Mouse (Mus musculus): Measurements from ENCODE around the gene Hdgfl3.

Hdgfl3 gene

DNA sequence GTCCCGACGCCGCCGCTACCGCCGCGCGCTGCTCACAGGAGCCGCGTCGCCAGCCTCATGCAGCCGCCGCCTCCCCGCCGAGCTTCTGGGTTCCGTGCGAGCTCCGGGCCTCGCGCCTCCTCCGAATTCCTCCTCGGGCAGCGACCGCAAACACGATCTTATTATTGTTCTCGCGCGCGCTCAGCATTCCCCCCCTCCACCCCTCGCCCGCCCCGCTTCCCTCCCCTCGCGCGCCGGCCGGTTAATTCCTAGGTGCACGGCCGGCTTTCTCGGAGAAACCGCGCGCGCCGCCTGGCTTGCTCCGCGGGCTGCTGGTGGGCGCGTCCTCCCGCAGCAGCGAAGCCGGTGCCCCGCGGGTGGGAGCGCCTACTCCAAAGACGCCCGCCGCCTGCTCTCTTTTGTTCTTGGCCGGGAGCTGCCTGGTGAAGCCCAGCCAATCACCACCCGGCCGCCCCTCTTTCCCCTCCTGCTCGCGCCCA lies at the start of gene Hdgfl3:
Hdgfl3 (minus strand) TSS at position 207 of the 479 bp plus-strand sequence.
- peak; percentile 76 for DNase-seq

GRCm38 (mm10) chr7:81983651-81984050 lies 49.4 kb upstream of the Hdgfl3 start:
- no peak for DNase-seq

- no peak for DNase-seq
These were observed 44.0 kb upstream of the Hdgfl3 start for GRCm38 (mm10) chr7:81978304-81978703.

GRCm38 (mm10) chr7:81974616-81975015 lies 40.3 kb upstream of the Hdgfl3 start:
- no peak for DNase-seq

GRCm38 (mm10) chr7:81973939-81974338 lies 39.7 kb upstream of the Hdgfl3 start:
- DNase-seq: no peak

DNA sequence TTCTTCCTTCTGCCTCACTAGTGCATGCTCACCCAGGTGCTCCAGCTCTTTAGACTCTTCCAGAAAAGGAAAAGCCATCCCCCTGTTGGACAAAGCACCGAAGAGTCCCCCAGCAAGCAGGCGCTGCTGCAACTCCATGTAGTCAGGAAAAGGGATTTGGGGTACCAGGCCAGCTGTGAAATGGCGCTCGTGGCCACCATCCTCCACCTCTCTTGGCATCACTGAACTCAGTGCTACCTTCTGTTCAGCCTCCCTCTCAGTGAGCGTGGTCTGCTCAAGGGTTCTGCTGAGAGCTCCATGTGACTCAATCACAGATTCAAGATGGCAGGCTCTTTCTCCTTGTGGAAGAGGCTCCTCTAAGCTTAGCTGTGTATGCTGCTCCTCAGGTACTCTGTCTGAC lies 39.1 kb upstream of the Hdgfl3 start:
- no peak for DNase-seq

DNA sequence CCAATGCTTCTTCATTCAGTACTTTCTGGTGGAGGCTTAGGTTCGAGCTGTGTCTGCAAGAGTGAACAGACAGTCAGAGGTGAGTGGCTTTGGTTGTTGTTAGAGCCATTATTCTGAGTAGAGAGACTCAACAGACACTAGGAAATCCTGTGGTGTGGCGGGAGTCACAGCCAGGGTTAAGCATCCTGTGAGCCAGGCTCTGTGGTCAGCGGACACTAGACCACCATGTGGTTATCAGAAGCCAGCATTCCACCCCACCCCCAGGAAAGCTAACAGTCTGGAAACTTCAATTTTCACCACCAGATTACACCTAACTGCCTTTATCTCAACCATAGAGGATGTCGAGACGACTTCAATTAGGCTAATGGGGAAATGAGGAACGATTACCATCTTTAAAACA lies 34.7 kb upstream of the Hdgfl3 start:
- DNase-seq: no peak

GRCm38 (mm10) chr7:81968451-81968850 lies 34.2 kb upstream of the Hdgfl3 start:
- DNase-seq: no peak

DNA sequence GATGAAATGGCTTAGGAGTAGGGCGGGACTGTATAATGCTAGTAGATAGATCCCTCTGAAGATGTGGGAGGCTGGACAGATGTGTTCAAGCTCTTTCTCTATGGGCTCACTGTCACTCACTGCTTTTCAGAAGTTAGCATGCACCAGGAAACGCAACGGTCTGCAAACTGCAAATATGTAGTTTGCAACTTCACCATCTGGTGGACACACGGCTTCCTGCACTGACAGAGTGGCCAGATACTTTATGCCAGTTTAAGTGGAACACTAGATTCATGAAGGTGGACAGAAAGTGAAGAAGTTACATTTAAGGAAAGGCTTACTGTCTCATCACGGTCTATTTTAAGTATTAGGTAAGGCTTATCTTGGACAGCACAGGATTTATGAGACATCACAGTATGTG lies 31.9 kb upstream of the Hdgfl3 start:
- no peak for DNase-seq

DNA sequence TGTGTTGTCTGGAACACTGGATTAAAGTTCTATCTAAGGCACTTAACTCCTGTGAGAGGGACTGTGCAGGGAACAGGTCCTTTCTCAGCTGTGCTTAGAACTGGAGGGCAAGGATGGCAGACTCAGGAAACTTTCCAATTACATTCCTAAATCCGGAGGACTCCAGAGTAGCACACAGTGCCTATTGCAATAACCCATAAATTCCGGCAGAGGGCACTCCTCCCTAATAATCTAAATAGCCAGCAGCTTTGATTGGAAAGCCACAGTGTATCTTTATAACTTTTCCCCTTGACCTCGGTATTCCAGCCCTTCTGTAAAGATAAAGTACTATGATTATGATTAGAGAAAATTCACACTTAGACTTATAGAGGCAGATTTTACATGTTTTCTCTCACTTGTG lies 25.4 kb upstream of the Hdgfl3 start:
- DNase-seq: peak; percentile 16

DNA sequence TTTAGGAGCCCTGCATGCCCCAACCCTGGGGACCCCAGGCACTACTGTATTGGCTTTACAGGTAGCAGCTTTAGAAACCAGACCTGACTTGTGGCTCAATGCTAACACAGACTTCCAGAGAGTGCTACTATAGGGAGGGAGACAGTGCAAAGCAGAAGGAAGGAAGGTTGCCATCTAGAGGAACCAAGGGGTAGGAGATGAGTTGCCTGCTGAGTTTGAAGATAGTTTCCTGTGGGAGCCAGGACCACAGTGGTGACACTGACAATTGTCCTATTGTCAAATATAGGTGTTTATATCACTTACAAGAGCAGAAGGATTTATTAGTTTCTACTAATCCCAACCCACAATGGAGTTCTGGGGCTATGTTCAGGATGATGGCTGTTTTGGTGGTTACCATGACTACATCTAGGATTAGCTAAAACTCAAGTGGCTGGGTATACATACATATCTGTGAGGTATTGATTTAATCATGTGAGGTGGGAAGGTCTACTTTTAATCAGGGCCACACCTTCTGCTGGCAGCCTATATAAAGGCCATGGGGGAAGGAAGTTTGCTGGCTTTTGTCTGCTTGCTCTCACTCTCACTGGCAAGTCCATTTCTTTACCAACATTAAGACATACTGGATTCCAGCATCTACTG lies 20.1 kb upstream of the Hdgfl3 start:
- peak; percentile 13 for DNase-seq

DNA sequence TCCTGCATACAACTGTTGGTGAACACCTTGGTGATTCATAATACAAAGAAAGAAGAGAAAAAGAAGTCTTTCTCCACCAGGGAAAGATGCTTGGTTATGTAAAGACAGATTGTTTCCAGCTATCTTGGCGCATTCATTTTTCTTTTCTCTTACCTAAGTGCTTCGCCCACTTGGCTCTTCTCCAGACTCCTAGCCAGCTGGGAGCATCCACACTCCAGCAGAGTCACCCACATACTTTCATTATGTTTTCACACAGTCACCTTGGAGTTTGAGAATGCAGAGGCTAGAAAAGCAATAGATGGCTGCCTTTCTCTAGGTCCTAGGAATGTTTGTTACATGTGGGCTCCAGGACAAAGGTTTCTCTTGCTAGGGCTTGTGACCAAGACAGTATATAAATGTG lies 16.2 kb upstream of the Hdgfl3 start:
- DNase-seq: no peak

DNA sequence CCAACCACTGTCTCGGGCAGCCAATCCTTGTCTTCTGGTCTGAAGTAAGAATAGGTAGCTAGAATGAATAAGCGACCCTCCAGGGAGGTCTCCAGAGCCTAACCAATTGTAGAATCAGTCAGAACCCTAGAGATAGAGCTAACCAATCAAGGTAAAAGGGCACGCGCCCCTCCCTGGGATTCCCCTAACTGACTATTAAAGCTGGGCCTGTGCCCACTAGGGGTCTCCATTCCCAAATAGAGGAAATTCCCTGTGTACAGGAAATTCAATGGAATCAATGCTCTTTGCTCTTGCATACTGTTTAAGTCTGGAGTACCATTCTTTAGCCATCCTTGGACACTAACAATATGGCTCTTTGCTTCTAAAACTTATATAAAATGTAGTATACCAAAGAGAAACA lies 11.1 kb upstream of the Hdgfl3 start:
- DNase-seq: no peak

DNA sequence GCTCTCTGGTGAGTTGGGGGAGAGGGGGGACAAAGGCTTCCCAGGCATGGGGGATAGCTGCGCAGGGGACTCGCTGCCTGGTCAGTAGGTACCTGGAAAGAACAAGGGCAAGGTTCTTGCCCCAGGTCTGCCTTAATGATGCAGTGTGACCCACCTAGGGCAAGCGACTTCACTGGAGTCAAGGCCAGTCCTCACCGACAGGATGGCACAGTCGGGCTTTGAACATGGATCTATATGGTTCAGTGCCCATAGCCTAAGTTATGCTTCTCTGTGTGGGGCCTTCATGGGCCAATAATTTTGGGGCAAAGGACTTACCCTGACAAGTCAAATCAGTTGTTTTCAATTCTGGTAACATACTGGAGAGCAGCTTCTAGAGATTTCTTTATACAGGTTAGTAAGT lies 533 bp upstream of the Hdgfl3 start:
- DNase-seq: no peak

DNA sequence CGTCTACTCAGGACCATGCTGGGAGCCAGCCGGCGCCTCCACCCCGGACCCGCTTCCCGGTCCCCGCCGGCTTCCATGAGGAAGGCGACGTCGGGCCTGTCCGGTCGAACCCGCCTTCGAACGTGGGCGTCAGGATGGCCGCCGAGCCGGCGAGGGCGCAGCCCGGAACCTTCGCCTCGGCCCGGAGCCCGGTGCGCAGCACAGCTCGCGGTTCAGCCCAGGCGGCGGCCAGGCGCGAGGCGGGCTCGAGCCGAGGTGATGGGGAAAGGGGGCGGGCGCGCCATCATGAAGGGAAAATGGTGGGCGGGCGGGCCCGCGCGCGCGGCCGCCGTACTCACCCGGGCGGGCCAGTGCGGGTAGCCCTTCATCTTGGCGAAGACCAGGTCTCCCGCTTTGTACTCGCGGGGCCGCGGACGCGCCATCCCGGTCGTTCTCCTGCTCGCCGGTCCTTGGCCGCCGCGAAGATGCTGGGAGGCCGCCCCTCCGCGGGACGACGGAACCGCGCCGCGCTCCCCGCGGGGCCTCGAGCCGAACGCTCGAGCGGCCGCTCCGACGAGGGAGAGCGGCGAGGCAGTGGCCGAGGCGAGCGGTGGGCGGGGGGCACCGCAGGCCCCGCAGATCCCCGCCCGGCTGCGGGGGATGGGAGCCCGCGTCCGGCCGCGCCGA lies 539 bp downstream of the Hdgfl3 start:
- DNase-seq: peak; percentile 62

DNA sequence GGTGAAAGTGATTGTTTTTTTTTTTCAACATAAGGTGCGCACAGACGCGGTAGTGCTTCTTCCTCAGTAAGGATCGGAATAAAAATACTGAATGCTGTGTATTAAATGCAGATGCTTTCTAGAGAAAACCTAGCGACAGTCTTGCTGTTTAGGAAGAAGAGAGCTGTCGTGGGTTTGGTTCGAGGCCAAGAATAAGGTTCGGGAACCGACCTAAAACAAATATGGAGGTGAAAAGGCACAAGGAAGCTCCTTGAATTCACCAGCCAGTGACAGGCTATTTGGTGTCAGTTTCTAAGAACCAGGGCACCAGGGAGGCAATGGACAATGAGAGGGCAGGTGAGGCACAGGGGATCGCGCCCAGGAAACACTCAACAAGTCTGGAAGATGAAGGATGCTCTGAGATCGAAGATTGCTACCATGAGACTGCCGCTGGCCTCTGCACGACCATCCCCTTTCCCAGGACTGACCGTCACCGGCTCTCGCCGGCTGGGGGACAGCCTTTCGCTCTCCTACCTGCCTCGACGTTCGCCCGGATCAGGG lies 1.1 kb downstream of the Hdgfl3 start:
- DNase-seq: no peak

- DNase-seq: no peak
These were observed 1.7 kb downstream of the Hdgfl3 start for GRCm38 (mm10) chr7:81932521-81933045.

- no peak for DNase-seq
These were observed 5.3 kb downstream of the Hdgfl3 start for GRCm38 (mm10) chr7:81928998-81929397.

- DNase-seq: no peak
These were observed 12.8 kb downstream of the Hdgfl3 start for GRCm38 (mm10) chr7:81921379-81921952.

DNA sequence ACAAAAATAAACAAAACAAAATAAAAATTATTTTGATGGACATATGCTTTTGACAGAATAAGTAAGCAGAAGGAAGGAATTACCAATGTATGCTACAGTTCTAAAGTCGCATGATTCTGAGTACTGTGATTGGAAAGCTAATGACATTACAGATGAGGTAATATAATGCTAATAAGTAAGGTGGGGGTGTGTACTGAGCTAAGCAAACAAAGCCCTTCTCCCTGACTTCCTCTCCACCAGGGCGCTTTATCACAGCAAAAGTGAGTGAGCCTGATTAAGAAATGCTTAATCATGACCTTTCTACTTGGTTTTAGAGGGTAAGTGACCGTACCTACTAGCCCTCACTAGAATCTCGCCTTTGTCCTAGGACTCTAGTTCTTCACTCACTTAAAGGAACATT lies 14.0 kb downstream of the Hdgfl3 start:
- DNase-seq: no peak

DNA sequence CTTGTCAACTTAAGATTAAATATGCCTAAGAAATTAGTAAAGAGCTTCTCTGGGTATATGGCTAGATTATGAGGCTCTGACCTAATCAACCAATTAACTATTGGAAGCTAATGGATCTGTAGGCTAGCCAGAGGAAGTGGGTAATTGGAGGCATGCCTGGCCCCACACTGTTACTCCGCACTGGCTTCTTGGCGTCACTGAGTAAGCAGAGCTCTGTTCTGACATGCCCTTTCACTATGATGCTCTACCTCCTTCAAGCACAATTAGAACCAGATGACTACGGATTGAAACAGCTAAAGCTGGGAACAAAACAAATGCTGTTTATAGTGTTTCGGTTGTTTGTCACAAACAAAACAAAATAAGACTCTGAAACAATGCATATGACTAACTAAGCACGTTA lies 16.0 kb downstream of the Hdgfl3 start:
- DNase-seq: no peak

DNA sequence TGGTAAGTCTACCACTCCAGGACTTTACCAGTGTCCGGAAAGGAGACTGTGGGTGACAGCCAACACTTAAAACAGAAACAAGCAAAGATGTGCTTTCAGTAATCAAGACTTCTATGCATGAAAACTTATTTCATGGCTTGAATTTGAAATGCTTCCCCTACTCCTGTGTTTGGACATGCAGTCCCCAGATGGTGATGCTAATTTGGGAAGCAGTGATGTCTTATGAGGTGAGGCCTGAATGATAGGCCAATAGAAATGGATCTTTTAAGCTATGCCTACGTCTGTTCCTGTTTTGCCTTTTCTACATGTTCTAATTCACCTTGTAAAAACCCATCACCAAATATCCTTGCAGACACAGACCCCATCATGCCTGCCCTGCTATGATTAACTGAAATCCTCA lies 29.3 kb downstream of the Hdgfl3 start:
- no peak for DNase-seq

DNA sequence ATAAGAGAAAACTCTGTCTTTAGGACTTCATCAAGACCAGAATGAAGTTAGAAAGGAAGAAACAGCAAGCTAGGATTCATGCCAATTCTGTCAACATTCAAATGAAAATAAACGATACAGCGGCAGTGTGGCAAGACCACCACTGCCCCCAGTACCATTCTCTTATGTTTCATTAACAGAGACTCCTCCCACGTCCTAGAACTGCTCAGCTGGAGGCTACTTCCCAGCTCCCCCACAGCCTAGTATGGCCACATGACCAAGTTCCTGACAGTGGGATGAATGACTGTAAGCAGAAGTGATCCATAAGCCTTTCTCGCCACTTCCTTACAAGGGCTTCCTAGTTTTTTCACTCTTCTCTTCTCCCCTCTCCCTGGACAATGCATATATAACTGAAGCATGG lies 30.2 kb downstream of the Hdgfl3 start:
- no peak for DNase-seq

DNA sequence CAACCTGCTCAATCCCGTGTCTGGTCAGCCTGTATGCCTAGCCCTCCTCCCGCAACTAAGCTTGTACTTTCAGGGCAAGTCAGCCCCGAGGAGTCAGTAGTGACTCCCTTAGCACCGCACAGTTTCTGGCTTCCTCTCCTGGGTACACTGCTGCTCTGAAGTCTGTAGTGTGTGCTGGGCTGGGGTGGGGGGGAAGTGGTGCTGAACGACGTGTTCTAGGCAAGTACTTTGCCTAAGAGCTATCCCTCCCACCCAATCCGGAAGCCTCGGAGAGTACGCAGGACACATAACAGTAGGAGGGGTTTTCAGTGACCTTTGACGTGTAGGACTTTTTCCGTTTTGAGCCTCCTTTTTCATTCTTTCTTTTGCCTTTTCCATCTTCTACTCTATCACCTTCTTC lies 34.9 kb downstream of the Hdgfl3 start:
- no peak for DNase-seq

Measured in kidney, adult 18-20 months (tissue).